Mouse (Mus musculus) heart, postnatal 0 days (tissue): ENCODE data around the gene Qrfpr.

ENCODE experiments used
- CTCF ChIP-seq: IDR thresholded peaks from 2 replicates; pipeline ENCODE4 v1.5.1; 2016; ENCODE audit warnings: antibody characterized with exemption, control low read depth, low read depth
- EP300 ChIP-seq: IDR thresholded peaks from 2 replicates; pipeline ENCODE4 v1.6.1; 2016; ENCODE audit warnings: antibody characterized with exemption, low read depth

DNA sequence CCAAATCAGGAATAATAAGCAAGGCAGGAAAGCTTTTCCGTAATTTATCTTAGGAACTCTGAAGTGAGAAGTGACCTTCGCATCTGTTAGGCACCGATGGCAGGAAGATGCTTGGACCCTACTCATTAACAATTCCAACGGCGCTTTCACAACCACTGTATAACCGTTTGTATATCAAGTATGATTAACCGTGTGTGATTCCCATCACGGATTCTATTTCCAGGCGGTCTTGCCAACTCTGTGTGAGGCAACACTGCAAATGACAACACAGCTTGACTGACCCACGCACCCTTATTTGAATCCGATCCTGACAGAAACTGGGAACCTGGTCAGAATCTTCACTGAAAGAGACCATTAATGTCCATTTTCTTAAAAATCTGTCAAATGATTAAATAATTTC lies 41.8 kb upstream of the Qrfpr start:
- TF ChIP-seq CTCF (no peak), EP300 (no peak)
